8 mouse cellular contexts compared by ENCODE assay signal in the genomic region with DNA sequence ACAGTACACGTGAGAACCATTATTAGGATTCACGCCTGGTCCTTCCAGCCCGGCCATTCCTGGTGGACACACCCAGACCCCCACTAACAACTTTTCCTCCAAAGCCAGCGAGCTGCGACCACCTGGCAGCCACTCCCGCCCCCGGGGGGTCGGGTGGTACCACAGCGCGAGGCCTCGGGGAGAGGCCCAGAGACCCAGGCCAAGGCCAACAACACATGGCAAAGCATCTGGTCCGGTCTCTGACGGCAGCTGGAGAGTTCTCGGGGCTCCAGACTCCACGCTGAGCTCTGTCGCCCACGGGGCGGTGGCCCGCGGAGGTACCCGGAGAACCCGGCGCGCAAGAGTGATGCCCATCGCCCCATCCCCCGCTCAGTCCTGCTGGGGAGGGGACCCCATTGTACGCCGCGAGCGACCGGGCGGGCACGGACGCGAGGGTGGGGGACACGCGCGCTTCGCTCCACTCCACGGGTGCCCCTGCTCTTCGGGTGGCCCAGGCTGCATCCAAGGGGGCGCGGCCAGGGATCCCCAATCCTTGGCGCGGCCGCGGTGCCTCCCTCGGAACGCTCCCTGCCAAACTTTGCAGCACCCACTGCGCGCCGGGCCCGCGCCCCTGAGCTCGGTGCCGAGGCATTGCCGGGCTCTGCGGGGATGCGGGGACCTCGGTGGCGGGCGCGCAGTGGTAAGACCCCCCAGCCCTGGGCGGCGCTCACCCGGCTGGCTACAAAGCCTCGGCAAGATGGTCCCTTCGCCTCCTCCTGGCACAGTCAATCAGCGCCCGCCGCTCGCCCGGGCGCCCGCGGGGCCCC. TPM values are rescaled to one million over a fixed set of nuclear protein-coding genes. Genes with fewer than 3 reads are reported as not detected.
DNase-seq lines count a peak whose midpoint lies in the region; ATAC-seq and TF ChIP-seq lines count a peak whose summit lies in the region.

No protein-coding gene starts in this region.

- TF ChIP-seq EP300 in heart, postnatal 0 days (IDR thresholded peaks at IDR 0.05; ENCODE audit: low read depth) = no peak

- H3K36me3 ChIP-seq in heart, postnatal 0 days (replicated peaks; ENCODE audit: control insufficient read depth, insufficient read depth, low read length) = no peaks in the 10 kb centered on the region
- no peaks in the 10 kb centered on the region for H3K36me3 ChIP-seq in liver, embryonic 13.5 days
- no peaks in the 10 kb centered on the region for H3K36me3 ChIP-seq in stomach, embryonic 15.5 days

- 0 out of 2 replicates have a peak, but pooled peaks cover 10% of the 10 kb centered on the region for H3K4me1 ChIP-seq in heart, postnatal 0 days (ENCODE audit: control insufficient read depth, insufficient read depth)
- peaks cover 13% of the 10 kb centered on the region for H3K4me1 ChIP-seq in liver, embryonic 13.5 days (replicated peaks)
- peaks cover 55% of the 10 kb centered on the region for H3K4me1 ChIP-seq in stomach, embryonic 15.5 days

- peak overlapping the region; percentile 65 for H3K4me3 ChIP-seq in heart, postnatal 0 days (ENCODE audit: low read depth, low read length)
- H3K4me3 ChIP-seq in liver, embryonic 13.5 days (replicated peaks) = peak overlapping the region; percentile 60
- peak overlapping the region; percentile 80 for H3K4me3 ChIP-seq in stomach, embryonic 15.5 days (replicated peaks)

- no peak overlapping the region for H3K27ac ChIP-seq in heart, postnatal 0 days (ENCODE audit: low read depth)
- no peak overlapping the region for H3K27ac ChIP-seq in liver, embryonic 13.5 days
- H3K27ac ChIP-seq in stomach, embryonic 15.5 days = peak overlapping the region; percentile 92

- TF ChIP-seq POLR2A in brain, embryonic 14.5 days (IDR thresholded peaks at IDR 0.05; ENCODE audit: borderline replicate concordance, extremely low read depth, insufficient read depth, insufficient read length, poor library complexity, severe bottlenecking) = no peak

- H3K9me3 ChIP-seq in heart, postnatal 0 days (replicated peaks; ENCODE audit: control insufficient read depth, low read length) = no peaks in the 10 kb centered on the region
- H3K9me3 ChIP-seq in liver, embryonic 13.5 days (replicated peaks) = no peaks in the 10 kb centered on the region
- no peaks in the 10 kb centered on the region for H3K9me3 ChIP-seq in stomach, embryonic 15.5 days

- peak overlapping the region; percentile 51 for H3K9ac ChIP-seq in heart, postnatal 0 days (replicated peaks; ENCODE audit: low read depth, low read length)
- H3K9ac ChIP-seq in liver, embryonic 13.5 days = peak overlapping the region; percentile 43; the same call in 1 of the 2 replicates
- peak overlapping the region; percentile 82 for H3K9ac ChIP-seq in stomach, embryonic 15.5 days

- peak; percentile 23 for DNase-seq in kidney, adult 18-20 months
- no peak for DNase-seq in kidney, adult 11 months
- peak; percentile 15 for DNase-seq in CD4-positive helper T cell, adult 2 months (ENCODE audit: low read depth, low spot score)
- peak; percentile 48 for DNase-seq in brain, embryonic 14.5 days (ENCODE audit: low read depth)
- DNase-seq in heart, postnatal 0 days (ENCODE audit: low spot score) = no peak
- DNase-seq in liver, embryonic 13.5 days = no peak

- 2% methylated on average over 65 of the region's 76 CpGs for WGBS in heart, postnatal 0 days
- WGBS in liver, embryonic 13.5 days (ENCODE audit: insufficient replicate concordance) = 3% methylated on average over 76 of the region's 76 CpGs
- under 1% methylated on average over 71 of the region's 76 CpGs for WGBS in stomach, embryonic 15.5 days

- H3K27me3 ChIP-seq in heart, postnatal 0 days (ENCODE audit: control insufficient read depth, insufficient read depth, low read length) = peaks cover 96% of the 10 kb centered on the region
- H3K27me3 ChIP-seq in liver, embryonic 13.5 days = peaks cover 97% of the 10 kb centered on the region
- H3K27me3 ChIP-seq in stomach, embryonic 15.5 days (replicated peaks) = no peaks in the 10 kb centered on the region

- no peak for ATAC-seq in heart, postnatal 0 days (ENCODE audit: insufficient read depth, low read depth)
- no peak for ATAC-seq in liver, embryonic 13.5 days (ENCODE audit: low read depth)
- peak; percentile 7; the same call in 1 of the 2 replicates for ATAC-seq in stomach, embryonic 15.5 days (ENCODE audit: insufficient read depth, low FRiP score, low read depth)
- ATAC-seq in megakaryocyte progenitor cell, adult 5-6 weeks (replicated peaks; ENCODE audit: poor library complexity) = no peak

- H3K4me2 ChIP-seq in heart, postnatal 0 days (ENCODE audit: low read depth, low read length) = peak overlapping the region; percentile 98
- H3K4me2 ChIP-seq in liver, embryonic 13.5 days = peak overlapping the region; percentile 73
- H3K4me2 ChIP-seq in stomach, embryonic 15.5 days = peak overlapping the region; percentile 96

- TF ChIP-seq CTCF in brain, embryonic 14.5 days (IDR thresholded peaks at IDR 0.05; ENCODE audit: borderline replicate concordance, extremely low read depth, insufficient read depth, insufficient read length) = no peak
- TF ChIP-seq CTCF in heart, postnatal 0 days (IDR thresholded peaks at IDR 0.05; ENCODE audit: low read depth) = no peak

RNA-seq across cellular contexts. Expression of gene Ephb2, which starts 0.8 kb away (rescaled TPM):
- 110 and 141 TPM in 2 replicates for polyA plus RNA-seq in brain, embryonic 14.5 days (2012; rRNA removed)
- 6.4 and 10.2 TPM in 2 replicates for total RNA-seq in heart, postnatal 0 days (2014; rRNA removed; ENCODE audit: low replicate concordance)
- 0.19 and 0.23 TPM in 2 replicates for polyA plus RNA-seq in heart, postnatal 0 days (2015; fragmentation: Nextera tagmentation; extraction: Ambion mirVana)
- 0.36 and 0.50 TPM in 2 replicates for polyA plus RNA-seq in liver, embryonic 13.5 days (2015; fragmentation: Nextera tagmentation; extraction: Ambion mirVana)
- 8.6 and 10.6 TPM in 2 replicates for polyA plus RNA-seq in stomach, embryonic 15.5 days (2015; fragmentation: Nextera tagmentation; extraction: Ambion mirVana)
- total RNA-seq in megakaryocyte progenitor cell, adult 5-6 weeks (2015) = 0.44 and 1.2 TPM in 2 replicates
- total RNA-seq in megakaryocyte progenitor cell, adult 5-6 weeks (2017) = 1.0 and 3.0 TPM in 2 replicates

RNA-seq across cellular contexts. Expression of gene C1qb, which starts 51.0 kb away (rescaled TPM):
- polyA plus RNA-seq in brain, embryonic 14.5 days (2012; rRNA removed) = 27.5 and 30.5 TPM in 2 replicates
- 38.7 and 64.1 TPM in 2 replicates for total RNA-seq in heart, postnatal 0 days (2014; rRNA removed; ENCODE audit: low replicate concordance)
- polyA plus RNA-seq in heart, postnatal 0 days (2015; fragmentation: Nextera tagmentation; extraction: Ambion mirVana) = 37.2 and 39.8 TPM in 2 replicates
- 67.4 and 70.9 TPM in 2 replicates for polyA plus RNA-seq in liver, embryonic 13.5 days (2015; fragmentation: Nextera tagmentation; extraction: Ambion mirVana)
- 62.4 and 62.8 TPM in 2 replicates for polyA plus RNA-seq in stomach, embryonic 15.5 days (2015; fragmentation: Nextera tagmentation; extraction: Ambion mirVana)
- 0.79 TPM in 1 of 2 replicates, not detected in the other for total RNA-seq in megakaryocyte progenitor cell, adult 5-6 weeks (2015)
- total RNA-seq in megakaryocyte progenitor cell, adult 5-6 weeks (2017) = 0.08 TPM in 1 of 2 replicates, not detected in the other

RNA-seq across cellular contexts. Expression of gene C1qc, which starts 57.8 kb away (rescaled TPM):
- 18.3 and 19.5 TPM in 2 replicates for polyA plus RNA-seq in brain, embryonic 14.5 days (2012; rRNA removed)
- total RNA-seq in heart, postnatal 0 days (2014; rRNA removed; ENCODE audit: low replicate concordance) = 31.1 and 49.2 TPM in 2 replicates
- 19.3 and 22.4 TPM in 2 replicates for polyA plus RNA-seq in heart, postnatal 0 days (2015; fragmentation: Nextera tagmentation; extraction: Ambion mirVana)
- polyA plus RNA-seq in liver, embryonic 13.5 days (2015; fragmentation: Nextera tagmentation; extraction: Ambion mirVana) = 31.3 and 33.0 TPM in 2 replicates
- polyA plus RNA-seq in stomach, embryonic 15.5 days (2015; fragmentation: Nextera tagmentation; extraction: Ambion mirVana) = 34.2 and 37.5 TPM in 2 replicates
- 0.37 and 0.54 TPM in 2 replicates for total RNA-seq in megakaryocyte progenitor cell, adult 5-6 weeks (2015)
- 2.2 TPM in 1 of 2 replicates, not detected in the other for total RNA-seq in megakaryocyte progenitor cell, adult 5-6 weeks (2017)

Comparison
In these comparisons a context has a peak if more than half of its experiments do, and no peak if none do; other contexts are left out.
1. DNase-seq: peak in kidney, adult 18-20 months (single experiment), CD4-positive helper T cell, adult 2 months (single experiment) and brain, embryonic 14.5 days (single experiment); none in kidney, adult 11 months (single experiment), heart, postnatal 0 days (single experiment) and liver, embryonic 13.5 days (single experiment).
2. Peak in every context shown above with its lines, with median percentiles within 50 percentile points of each other: H3K4me2 ChIP-seq, H3K4me3 ChIP-seq and H3K9ac ChIP-seq.